Mouse (Mus musculus) liver, adult 2 months (tissue): ENCODE data around the gene Mrps7. TPM values are rescaled to one million over a fixed set of nuclear protein-coding genes. Genes with fewer than 3 reads are reported as not detected.

Experiments used
- DNase-seq: peaks from one replicate; pipeline ENCODE4 v3.0.0-alpha.2; 2011; ENCODE audit warnings: low read depth, low spot score; ENCODE audit errors: extremely low read depth
- H3K27ac ChIP-seq: fragments of 200-500 bp; replicated peaks from 2 replicates; pipeline ENCODE4 v1.5.1; 2012; ENCODE audit warnings: low read depth, mild to moderate bottlenecking, control low read depth, inconsistent platforms, low read length; ENCODE audit not compliant: insufficient read depth
- H3K27me3 ChIP-seq: fragments of 200-500 bp; 2 replicates; pipeline ENCODE4 v1.6.1; 2012; ENCODE audit warnings: mild to moderate bottlenecking, moderate library complexity, low read length, inconsistent platforms; ENCODE audit not compliant: control insufficient read depth, insufficient read depth
- H3K36me3 ChIP-seq: fragments of 200-500 bp; 2 replicates; pipeline ENCODE4 v1.6.1; 2012; ENCODE audit warnings: low read length, inconsistent platforms; ENCODE audit not compliant: control insufficient read depth, insufficient read depth
- H3K4me1 ChIP-seq: fragments of 200-500 bp; 2 replicates; pipeline ENCODE4 v1.6.1; 2011; ENCODE audit warnings: low read length; ENCODE audit not compliant: control insufficient read depth, insufficient read depth
- H3K4me3 ChIP-seq: fragments of 200-500 bp; 2 replicates; pipeline ENCODE4 v1.5.1; 2011; ENCODE audit warnings: low read depth, mild to moderate bottlenecking, control low read depth, low read length, moderate library complexity; ENCODE audit not compliant: insufficient read depth
- H3K79me2 ChIP-seq: fragments of 200-500 bp; 2 replicates; pipeline ENCODE4 v1.6.1; 2012; ENCODE audit warnings: inconsistent platforms, mild to moderate bottlenecking, low read length, moderate library complexity; ENCODE audit not compliant: control insufficient read depth, insufficient read depth
- H3K9ac ChIP-seq: fragments of 200-500 bp; 2 replicates; pipeline ENCODE4 v1.6.1; 2012; ENCODE audit warnings: low read depth, mild to moderate bottlenecking, control low read depth, inconsistent platforms, low read length
- CTCF ChIP-seq: fragments of 200-500 bp; IDR thresholded peaks from 2 replicates; pipeline ENCODE4 v1.5.1; 2011; ENCODE audit warnings: low read depth, low read length, control low read depth
- POLR2A ChIP-seq: fragments of 200-500 bp; IDR thresholded peaks from 2 replicates; pipeline ENCODE4 v1.6.1; 2011; ENCODE audit warnings: low read length, control low read depth; ENCODE audit not compliant: insufficient read depth; ENCODE audit errors: extremely low read depth
- WGBS: fragments of 180-500 bp; shearing (Covaris S2); methylation state at CpG from one replicate; pipeline ENCODE4 v1.1.7; 2018; 5-methylcytosine and 5-hydroxymethylcytosine counted together
- polyA plus RNA-seq: library from polyadenylated mRNA; depleted of rRNA; stranded (reverse); fragments of >200 nt; gene quantifications from 2 replicates; pipeline ENCODE4 v1.2.3, GENCODE M21; 2012
- total RNA-seq: library from RNA; depleted of rRNA; stranded (reverse); fragments of >200 nt; gene quantifications from 2 replicates; pipeline ENCODE4 v1.2.3, GENCODE M21; 2014

Mrps7 gene
- total and polyA plus RNA-seq, 2 experiments = 32.9 to 48.1 TPM

DNA sequence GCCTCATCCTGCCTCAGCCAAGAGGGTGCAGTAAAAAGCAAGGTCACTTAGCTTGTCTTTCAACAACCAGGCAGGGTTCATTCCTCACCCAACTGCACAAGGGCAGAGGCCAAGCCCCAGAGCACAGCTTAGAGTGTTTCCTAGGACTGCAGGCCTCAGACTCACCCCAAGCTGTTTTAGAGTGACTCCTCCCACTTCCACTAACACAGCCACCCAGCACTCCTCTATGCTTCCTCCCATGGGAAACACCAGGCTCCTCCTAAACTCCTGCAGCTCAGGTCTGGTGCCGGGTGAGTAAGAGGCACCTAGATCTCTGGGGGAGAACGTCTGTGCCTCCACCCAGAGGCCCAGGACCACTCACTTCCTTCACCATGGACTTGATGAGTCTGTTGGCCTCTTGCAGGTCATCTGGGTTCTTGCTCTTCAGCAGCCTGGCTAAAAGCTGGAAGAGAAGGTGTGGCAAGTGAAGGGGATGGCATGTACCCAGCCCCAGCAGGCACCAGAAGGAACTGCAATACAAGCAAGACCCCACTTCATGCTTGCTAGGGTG lies 13.1 kb upstream of the Mrps7 start:
- no peak overlapping the region for H3K27ac ChIP-seq
- peaks cover 40% of the 10 kb centered on the region for H3K36me3 ChIP-seq
- no peaks in the 10 kb centered on the region for H3K4me1 ChIP-seq
- TF ChIP-seq CTCF (no peak), POLR2A (no peak)
- 90% methylated on average over 2 of the region's 2 CpGs for WGBS
- H3K9ac ChIP-seq = no peak overlapping the region
- no peaks in the 10 kb centered on the region for H3K27me3 ChIP-seq
- DNase-seq = no peak
- H3K4me3 ChIP-seq = no peak overlapping the region
- H3K79me2 ChIP-seq = no peaks in the 10 kb centered on the region

DNA sequence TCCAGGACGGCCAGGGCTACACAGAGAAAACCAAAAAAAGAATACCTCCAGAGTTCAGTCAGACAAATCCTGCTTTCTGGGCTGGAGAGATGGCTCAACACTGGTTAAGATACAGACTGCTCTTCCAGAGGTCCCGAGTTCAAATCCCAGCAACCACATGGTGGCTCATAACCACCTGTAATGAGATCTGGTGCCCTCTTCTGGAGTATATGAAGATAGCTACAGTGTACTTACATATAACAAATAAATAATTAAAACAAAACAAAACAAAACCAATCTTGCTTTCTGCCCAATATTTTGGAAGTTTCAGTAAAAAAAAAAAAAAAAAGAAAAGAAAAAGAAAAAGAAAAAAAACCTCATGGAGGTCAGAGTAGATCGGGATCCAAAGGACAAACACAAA lies 8.5 kb upstream of the Mrps7 start:
- WGBS = 97% methylated on average over 3 of the region's 3 CpGs
- Histone ChIP-seq H3K27ac (no peak overlapping the region), H3K4me1 (peaks cover 3% of the 10 kb centered on the region; the same call in 1 of the 2 replicates), H3K79me2 (no peaks in the 10 kb centered on the region), H3K9ac (no peak overlapping the region), H3K4me3 (no peak overlapping the region), H3K27me3 (no peaks in the 10 kb centered on the region), H3K36me3 (peaks cover 27% of the 10 kb centered on the region)
- DNase-seq = no peak
- TF ChIP-seq CTCF (no peak), POLR2A (no peak)

DNA sequence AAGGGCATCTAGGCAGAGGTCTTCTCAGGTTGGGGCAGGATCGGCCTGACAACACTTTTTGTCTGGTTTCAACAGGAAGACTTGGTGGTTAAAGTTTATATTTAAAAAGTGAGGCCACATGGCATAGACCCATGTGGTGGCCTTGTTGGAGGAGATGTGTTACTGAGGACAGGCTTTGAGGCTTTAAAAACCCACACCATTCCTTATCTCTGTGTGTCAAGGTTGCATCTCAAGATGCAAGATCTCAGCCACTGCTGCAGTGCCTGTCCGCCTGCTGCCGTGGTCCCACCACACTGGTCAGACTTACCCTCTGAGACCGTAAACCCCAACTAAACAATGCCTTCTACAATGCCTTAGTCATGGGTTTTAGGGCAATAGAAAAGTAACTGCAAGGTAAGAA lies 5.4 kb upstream of the Mrps7 start:
- H3K9ac ChIP-seq = no peak overlapping the region
- H3K79me2 ChIP-seq = peaks cover 7% of the 10 kb centered on the region; the same call in 1 of the 2 replicates
- H3K27me3 ChIP-seq = no peaks in the 10 kb centered on the region
- 98% methylated on average over 4 of the region's 4 CpGs for WGBS
- peaks cover 5% of the 10 kb centered on the region; the same call in 1 of the 2 replicates for H3K36me3 ChIP-seq
- no peak overlapping the region for H3K27ac ChIP-seq
- peaks cover 18% of the 10 kb centered on the region for H3K4me1 ChIP-seq
- no peak overlapping the region for H3K4me3 ChIP-seq
- TF ChIP-seq POLR2A (no peak), CTCF (no peak)
- no peak for DNase-seq

DNA sequence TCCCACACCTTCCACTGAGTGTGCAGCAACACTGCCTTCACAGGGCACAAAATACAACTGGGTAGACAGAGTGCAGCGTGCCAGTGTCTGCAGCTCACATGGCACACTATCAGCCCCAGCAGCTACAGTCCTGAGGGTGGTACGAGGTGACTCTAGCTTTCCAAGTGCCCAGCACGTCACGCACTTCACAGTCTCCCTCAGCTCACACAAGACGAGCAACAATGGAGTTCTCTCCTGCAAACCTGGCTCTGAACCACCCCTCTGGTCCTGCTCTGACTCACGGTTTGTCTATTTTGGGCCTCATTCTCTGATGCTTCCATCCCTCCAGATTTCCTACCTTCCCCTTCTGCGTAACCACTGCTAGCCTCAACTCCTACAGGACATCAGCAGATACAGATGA lies 4.0 kb upstream of the Mrps7 start:
- no peak overlapping the region for H3K9ac ChIP-seq
- TF ChIP-seq CTCF (no peak), POLR2A (no peak)
- peaks cover 19% of the 10 kb centered on the region for H3K4me1 ChIP-seq
- H3K27ac ChIP-seq = no peak overlapping the region
- peaks cover 3% of the 10 kb centered on the region; the same call in 1 of the 2 replicates for H3K36me3 ChIP-seq
- 90% methylated on average over 7 of the region's 7 CpGs for WGBS
- peaks cover 16% of the 10 kb centered on the region; the same call in 1 of the 2 replicates for H3K79me2 ChIP-seq
- no peak for DNase-seq
- no peak overlapping the region for H3K4me3 ChIP-seq
- H3K27me3 ChIP-seq = no peaks in the 10 kb centered on the region

DNA sequence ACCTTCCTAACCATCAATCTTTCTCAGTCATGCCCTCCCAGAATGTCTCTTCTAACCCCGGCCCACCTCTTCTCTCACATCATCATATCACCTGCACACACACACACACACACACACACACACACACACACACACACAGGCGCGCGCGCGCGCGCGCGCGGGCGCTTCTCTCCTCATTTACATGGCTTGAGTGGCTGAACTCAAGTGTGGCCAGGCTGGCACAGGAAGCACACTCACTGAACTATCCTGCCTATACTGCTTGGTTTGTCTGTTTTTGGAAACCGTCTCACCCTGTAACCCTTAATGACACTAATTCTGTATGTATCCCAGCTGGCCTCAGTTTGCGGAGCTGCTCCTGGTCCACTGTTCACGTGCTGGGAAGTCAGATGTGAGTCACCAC lies 3.0 kb upstream of the Mrps7 start:
- Histone ChIP-seq H3K9ac (no peak overlapping the region), H3K4me3 (no peak overlapping the region), H3K36me3 (0 out of 2 replicates have a peak, but pooled peaks cover 2% of the 10 kb centered on the region), H3K4me1 (peaks cover 23% of the 10 kb centered on the region), H3K79me2 (peaks cover 21% of the 10 kb centered on the region; the same call in 1 of the 2 replicates), H3K27ac (no peak overlapping the region), H3K27me3 (no peaks in the 10 kb centered on the region)
- DNase-seq = no peak
- TF ChIP-seq CTCF (no peak), POLR2A (no peak)
- 97% methylated on average over 15 of the region's 15 CpGs for WGBS

DNA sequence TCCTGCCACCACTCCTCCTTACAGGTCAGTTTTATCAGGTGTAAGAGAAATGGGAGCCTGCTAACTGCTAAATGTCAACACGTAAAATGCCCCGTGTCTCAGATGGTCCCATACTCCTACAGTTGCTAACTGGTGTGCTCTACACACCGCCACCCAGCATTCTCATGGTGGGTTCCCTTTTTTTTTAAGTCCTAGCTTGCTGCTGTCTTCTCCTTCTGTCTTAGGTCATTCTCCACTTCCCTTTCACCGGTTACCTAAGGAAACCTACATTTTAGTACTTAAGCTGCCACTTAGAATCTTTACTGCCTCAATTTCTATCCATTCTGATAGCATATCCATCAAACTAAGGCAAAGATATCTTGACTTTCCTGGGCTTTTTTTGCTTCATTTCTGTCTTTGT lies 2.6 kb upstream of the Mrps7 start:
- peaks cover 23% of the 10 kb centered on the region for H3K4me1 ChIP-seq
- DNase-seq = no peak
- TF ChIP-seq CTCF = no peak
- no peak for TF ChIP-seq POLR2A
- H3K4me3 ChIP-seq = no peak overlapping the region
- no peaks in the 10 kb centered on the region for H3K27me3 ChIP-seq
- H3K9ac ChIP-seq = no peak overlapping the region
- no peak overlapping the region for H3K27ac ChIP-seq
- WGBS = 81% methylated on average over 4 of the region's 4 CpGs
- peaks cover 25% of the 10 kb centered on the region; the same call in 1 of the 2 replicates for H3K79me2 ChIP-seq
- peaks cover 4% of the 10 kb centered on the region; the same call in 1 of the 2 replicates for H3K36me3 ChIP-seq
